Mouse (Mus musculus) layer of hippocampus, adult 8-10 months (tissue): ENCODE measurements around the gene Ank2. TPM values are rescaled to one million over a fixed set of nuclear protein-coding genes. Genes with fewer than 3 reads are reported as not detected.
A peak's percentile ranks its signal among the peaks of the same experiment; 100 is the strongest.

ENCODE experiments used
- DNase-seq, 2 experiments: peaks; one replicate each; pipeline ENCODE4 v3.0.0; 2022; ENCODE audit warnings: low spot score in 2 of 2
- total RNA-seq, 4 experiments: library from RNA; stranded (reverse); gene quantifications; 2 replicates each; pipeline ENCODE4 v1.2.4; 2022

Ank2 gene
- total RNA-seq, 4 experiments from 2014 or later = 710 to 787 (median 750) TPM

GRCm38 (mm10) chr3:127041288-127041687 is 457.9 kb downstream of the Ank2 start:
- DNase-seq = no peak

- no peak for DNase-seq
Observed at GRCm38 (mm10) chr3:127038570-127038969, 460.6 kb downstream of the Ank2 start.

- DNase-seq = no peak
Observed at GRCm38 (mm10) chr3:127036118-127036517, 463.0 kb downstream of the Ank2 start.

- DNase-seq = peak; percentile 50 to 65
Observed at GRCm38 (mm10) chr3:127035540-127035939, 463.6 kb downstream of the Ank2 start.

GRCm38 (mm10) chr3:127034983-127035382 is 464.2 kb downstream of the Ank2 start:
- DNase-seq = no peak

- no peak for DNase-seq
Observed at GRCm38 (mm10) chr3:127023992-127024391, 475.2 kb downstream of the Ank2 start.

GRCm38 (mm10) chr3:127020167-127020566 is 479.0 kb downstream of the Ank2 start:
- no peak for DNase-seq

- no peak for DNase-seq
Observed at GRCm38 (mm10) chr3:127019728-127020127, 479.4 kb downstream of the Ank2 start.

- no peak for DNase-seq
Observed at GRCm38 (mm10) chr3:127019109-127019508, 480.0 kb downstream of the Ank2 start.

- DNase-seq = no peak
Observed at GRCm38 (mm10) chr3:127017523-127017922, 481.6 kb downstream of the Ank2 start.

GRCm38 (mm10) chr3:127015596-127015995 is 483.6 kb downstream of the Ank2 start:
- DNase-seq = no peak

- DNase-seq = no peak
Observed at GRCm38 (mm10) chr3:127015175-127015574, 484.0 kb downstream of the Ank2 start.

GRCm38 (mm10) chr3:127013976-127014375 is 485.2 kb downstream of the Ank2 start:
- DNase-seq = no peak

- DNase-seq = no peak
Observed at GRCm38 (mm10) chr3:127012525-127012924, 486.6 kb downstream of the Ank2 start.

GRCm38 (mm10) chr3:127005898-127006673 is 493.1 kb downstream of the Ank2 start:
- no peak for DNase-seq

- DNase-seq = no peak
Observed at GRCm38 (mm10) chr3:127004860-127005633, 494.1 kb downstream of the Ank2 start.

GRCm38 (mm10) chr3:127003946-127004345 is 495.2 kb downstream of the Ank2 start:
- no peak for DNase-seq

- no peak for DNase-seq
Observed at GRCm38 (mm10) chr3:126998742-126999112, 500.4 kb downstream of the Ank2 start.

- DNase-seq = peak; percentile 73 to 78
Observed at GRCm38 (mm10) chr3:126998008-126998741, 501.0 kb downstream of the Ank2 start.

- no peak for DNase-seq
Observed at GRCm38 (mm10) chr3:126997391-126998007, 501.7 kb downstream of the Ank2 start.

- DNase-seq = no peak
Observed at GRCm38 (mm10) chr3:126996721-126997120, 502.4 kb downstream of the Ank2 start.
